Mouse (Mus musculus) limb, embryonic 14.5 days (tissue): ENCODE results near the gene Aass. TPM values are rescaled to one million over a fixed set of nuclear protein-coding genes. Genes with fewer than 3 reads are reported as not detected.

Experiments
- ATAC-seq: fragments of 200-750 bp; cut with Nextera tagmentation; 2 replicates; pipeline ENCODE4 v1.8.0; 2017; ENCODE audit warnings: low read depth, moderate number of reproducible peaks, moderate TSS enrichment; ENCODE audit not compliant: low FRiP score
- DNase-seq: peaks from one replicate; pipeline ENCODE4 v3.0.0-alpha.2; 2015; ENCODE audit warnings: low spot score
- H3K27ac ChIP-seq: fragments of 300-500 bp; sonication (generic); replicated peaks from 2 replicates; pipeline ENCODE4 v1.5.1; 2014; ENCODE audit warnings: low read depth, mild to moderate bottlenecking, low read length, moderate library complexity, mixed read lengths
- H3K27me3 ChIP-seq: fragments of 300-500 bp; sonication (generic); 2 replicates; pipeline ENCODE4 v1.6.1; 2014; ENCODE audit warnings: low read length, mixed read lengths; ENCODE audit not compliant: control insufficient read depth, insufficient read depth
- H3K36me3 ChIP-seq: fragments of 300-500 bp; sonication (generic); 2 replicates; pipeline ENCODE4 v1.6.1; 2014; ENCODE audit warnings: mild to moderate bottlenecking, low read length, moderate library complexity, mixed read lengths; ENCODE audit not compliant: control insufficient read depth, insufficient read depth
- H3K4me1 ChIP-seq: fragments of 300-500 bp; sonication (generic); 2 replicates; pipeline ENCODE4 v1.6.1; 2014; ENCODE audit warnings: antibody characterized with exemption, low read length, mixed read lengths; ENCODE audit not compliant: control insufficient read depth, insufficient read depth
- H3K4me2 ChIP-seq: fragments of 300-500 bp; sonication (generic); replicated peaks from 2 replicates; pipeline ENCODE4 v1.6.1; 2014; ENCODE audit warnings: low read depth, mild to moderate bottlenecking, low read length, moderate library complexity; ENCODE audit not compliant: severe bottlenecking
- H3K4me3 ChIP-seq: fragments of 300-500 bp; sonication (generic); replicated peaks from 2 replicates; pipeline ENCODE4 v1.5.1; 2014; ENCODE audit warnings: low read length
- H3K9ac ChIP-seq: fragments of 300-500 bp; sonication (generic); 2 replicates; pipeline ENCODE4 v1.6.1; 2014; ENCODE audit warnings: mild to moderate bottlenecking, low read depth, low read length, moderate library complexity; ENCODE audit not compliant: severe bottlenecking
- H3K9me3 ChIP-seq: fragments of 300-500 bp; sonication (generic); 2 replicates; pipeline ENCODE4 v1.6.1; 2016; ENCODE audit warnings: low read length; ENCODE audit not compliant: control insufficient read depth
- POLR2A ChIP-seq: fragments of 200-500 bp; IDR thresholded peaks from 2 replicates; pipeline ENCODE4 v1.8.0; 2012; ENCODE audit warnings: inconsistent platforms, mild to moderate bottlenecking, moderate library complexity, borderline replicate concordance; ENCODE audit not compliant: insufficient read depth, insufficient read length; ENCODE audit errors: extremely low read depth
- WGBS: fragments of 180-500 bp; shearing (Covaris S2); extraction: QIAGEN DNeasy Blood & Tissue Kit; methylation state at CpG from one replicate; pipeline ENCODE4 v1.1.7; 2014; 5-methylcytosine and 5-hydroxymethylcytosine counted together
- polyA plus RNA-seq, 2 experiments: library from polyadenylated mRNA; depleted of rRNA in 1 of 2; stranded (reverse) in 1 of 2; unstranded in 1 of 2; fragments of >200 nt; fragmentation: Nextera tagmentation in 1 of 2; extraction: Ambion mirVana in 1 of 2; gene quantifications; 2 replicates each; pipeline versions ENCODE4 v1.2.1 to v1.2.3; 2012 to 2014

Aass gene
- polyA plus RNA-seq, 2 experiments: 2.4 TPM

DNA sequence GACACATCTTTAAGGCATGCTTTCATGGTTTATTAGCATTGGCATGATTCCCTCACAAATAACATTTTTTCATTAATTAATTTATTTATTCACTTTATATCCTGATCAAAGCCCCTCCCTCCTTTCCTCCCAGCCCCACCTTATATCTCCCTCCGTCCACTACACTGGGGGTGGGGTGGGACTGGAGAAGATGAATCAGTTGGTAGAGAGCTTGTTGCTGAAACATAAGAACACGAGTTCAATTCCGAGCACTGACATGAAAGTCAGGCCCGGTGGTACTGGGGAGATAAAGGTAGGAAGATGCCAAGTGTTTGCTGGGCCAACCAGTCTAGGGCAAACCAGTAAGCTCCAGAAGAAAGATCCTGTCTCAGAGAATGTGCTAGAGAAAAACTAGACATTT is 84.0 kb downstream of the Aass start:
- ATAC-seq: no peak
- WGBS: 90% methylated on average over 4 of the region's 4 CpGs
- no peak for TF ChIP-seq POLR2A

DNA sequence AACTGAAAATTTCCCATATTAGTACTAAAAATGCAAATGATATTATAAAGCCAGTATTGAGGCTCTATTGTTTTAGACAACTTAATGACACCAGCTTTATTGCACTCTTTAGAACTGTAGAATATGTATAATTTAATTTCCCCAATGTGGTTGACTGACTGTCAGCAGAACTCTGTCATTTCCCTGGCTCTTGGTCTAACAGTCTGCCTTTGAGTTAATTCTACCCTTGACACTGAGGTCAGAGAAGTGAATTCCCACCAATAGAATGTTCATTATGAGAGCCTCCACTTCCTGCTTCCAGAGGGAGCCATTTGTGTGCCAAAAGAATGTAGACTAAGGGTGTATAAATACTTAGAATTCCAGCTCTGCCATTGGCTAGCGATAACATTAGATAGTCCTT is 104.5 kb downstream of the Aass start:
- H3K4me3 ChIP-seq: no peak overlapping the region
- DNase-seq: no peak
- H3K27ac ChIP-seq: no peak overlapping the region
- H3K4me1 ChIP-seq: no peaks in the 10 kb centered on the region
- WGBS: 42% methylated on average over 1 of the region's 1 CpGs
- no peaks in the 10 kb centered on the region for H3K36me3 ChIP-seq
- ATAC-seq: no peak
- no peak overlapping the region for H3K4me2 ChIP-seq
- no peak overlapping the region for H3K9ac ChIP-seq
- no peak for TF ChIP-seq POLR2A
- H3K27me3 ChIP-seq: no peaks in the 10 kb centered on the region
- no peaks in the 10 kb centered on the region for H3K9me3 ChIP-seq

More for the DNA sequence above, 84.0 kb downstream of the Aass start:
- H3K27ac ChIP-seq: no peak overlapping the region
- DNase-seq: no peak
- H3K9me3 ChIP-seq: no peaks in the 10 kb centered on the region
- H3K27me3 ChIP-seq: no peaks in the 10 kb centered on the region
- H3K4me2 ChIP-seq: no peak overlapping the region
- no peaks in the 10 kb centered on the region for H3K4me1 ChIP-seq
- H3K36me3 ChIP-seq: no peaks in the 10 kb centered on the region
- H3K4me3 ChIP-seq: no peak overlapping the region
- no peak overlapping the region for H3K9ac ChIP-seq

Other genes with a start within 250 kb of the Aass start
- 0.05 and 0.11 TPM in 2 replicates for gene Fezf1, start 115.4 kb upstream of the Aass start, polyA plus RNA-seq (2012; rRNA removed)
- not detected in 2 replicates for gene Fezf1, start 115.4 kb upstream of the Aass start, polyA plus RNA-seq (2014; fragmentation: Nextera tagmentation; extraction: Ambion mirVana)